Mouse (Mus musculus): ENCODE results near the gene Angptl2. TPM values are rescaled to one million over a fixed set of nuclear protein-coding genes. Genes with fewer than 3 reads are reported as not detected.

Angptl2 gene
- polyA plus RNA-seq, 1 experiment from 2014 or later = 33.8 TPM

DNA sequence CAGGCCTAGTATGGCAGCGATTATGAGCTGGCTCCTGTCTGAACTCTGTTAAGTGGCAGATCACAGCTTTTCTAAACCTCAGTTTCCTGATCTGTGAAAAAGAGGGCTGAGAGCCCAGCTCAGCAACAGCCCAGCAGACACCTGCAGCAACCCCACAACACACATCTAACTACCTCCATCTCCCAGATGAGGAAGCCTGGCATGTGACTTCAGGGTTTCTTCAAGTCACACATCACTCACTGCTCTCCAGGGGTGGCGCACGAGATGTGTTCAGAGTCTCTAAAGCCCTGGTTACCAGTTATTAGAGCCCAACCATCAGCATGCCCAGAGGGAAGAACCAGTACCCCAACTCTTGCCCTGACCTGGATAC lies 1.5 kb downstream of the Angptl2 start:
- H3K27ac ChIP-seq (ENCODE audit: low read length) = no peak overlapping the region
- H3K9ac ChIP-seq (replicated peaks; ENCODE audit: low read depth) = no peak overlapping the region; the same call in 1 of the 2 replicates
- ATAC-seq = no peak
- no peaks in the 10 kb centered on the region for H3K27me3 ChIP-seq (replicated peaks; ENCODE audit: insufficient read depth, low read length)
- TF ChIP-seq EP300 (IDR thresholded peaks at IDR 0.05) = no peak
- no peak for TF ChIP-seq CTCF (IDR thresholded peaks at IDR 0.05)
- no peaks in the 10 kb centered on the region for H3K36me3 ChIP-seq (ENCODE audit: insufficient read depth, low read length)
- 47% methylated on average over 3 of the region's 3 CpGs for WGBS
- no peak for DNase-seq (ENCODE audit: low spot score)
- H3K4me2 ChIP-seq (replicated peaks; ENCODE audit: low read depth, low read length) = peak overlapping the region; percentile 40; the same call in 1 of the 2 replicates
- H3K9me3 ChIP-seq (ENCODE audit: low read length) = no peaks in the 10 kb centered on the region
- no peak overlapping the region for H3K4me3 ChIP-seq (ENCODE audit: low read depth, low read length)
- peaks cover 12% of the 10 kb centered on the region for H3K4me1 ChIP-seq (ENCODE audit: insufficient read depth, low read depth, low read length)

DNA sequence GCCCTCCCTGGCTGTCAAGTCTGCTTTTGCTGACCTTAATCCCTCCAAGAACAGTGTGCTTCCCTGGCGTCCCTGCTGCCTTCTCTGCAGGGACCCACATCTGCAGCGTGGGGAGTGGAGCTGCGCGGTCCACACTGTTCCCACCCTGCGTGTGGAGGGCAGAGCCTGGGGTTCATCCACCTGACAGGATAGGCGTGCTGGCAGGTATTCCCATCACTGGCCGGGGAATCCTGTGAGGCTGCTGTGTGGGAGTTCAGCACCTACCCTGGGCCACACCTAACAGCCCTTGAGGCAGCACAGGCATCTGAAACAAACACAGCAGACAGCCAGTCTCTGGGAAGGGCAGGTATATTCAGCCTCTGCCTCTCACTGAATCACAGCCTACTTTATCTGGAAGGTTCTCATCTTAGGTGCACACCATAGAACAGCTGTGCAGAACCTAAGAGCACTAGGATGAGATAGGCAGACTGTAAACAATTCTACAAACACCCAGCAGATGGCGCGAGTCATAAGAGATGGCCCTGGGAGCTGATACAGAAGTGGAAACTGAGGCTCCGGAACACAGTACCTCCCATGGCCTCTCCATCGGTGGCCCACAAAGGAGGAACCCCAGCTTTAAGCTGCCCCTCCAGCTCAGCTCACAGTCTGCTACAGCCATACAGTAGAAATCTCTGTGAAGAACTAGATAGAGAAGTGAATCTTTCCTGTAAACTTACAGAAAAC lies 3.2 kb downstream of the Angptl2 start:
- Histone ChIP-seq H3K36me3 (ENCODE audit: insufficient read depth, low read length) (no peaks in the 10 kb centered on the region), H3K27ac (ENCODE audit: low read length) (no peak overlapping the region), H3K4me2 (replicated peaks; ENCODE audit: low read depth, low read length) (no peak overlapping the region), H3K27me3 (replicated peaks; ENCODE audit: insufficient read depth, low read length) (no peaks in the 10 kb centered on the region), H3K4me3 (ENCODE audit: low read depth, low read length) (no peak overlapping the region), H3K9ac (replicated peaks; ENCODE audit: low read depth) (no peak overlapping the region), H3K9me3 (ENCODE audit: low read length) (no peaks in the 10 kb centered on the region), H3K4me1 (ENCODE audit: insufficient read depth, low read depth, low read length) (peaks cover 12% of the 10 kb centered on the region)
- WGBS = 59% methylated on average over 11 of the region's 11 CpGs
- TF ChIP-seq CTCF (IDR thresholded peaks at IDR 0.05) (peak; percentile 67), EP300 (IDR thresholded peaks at IDR 0.05) (no peak)
- ATAC-seq (no peak), DNase-seq (ENCODE audit: low spot score) (no peak)

DNA sequence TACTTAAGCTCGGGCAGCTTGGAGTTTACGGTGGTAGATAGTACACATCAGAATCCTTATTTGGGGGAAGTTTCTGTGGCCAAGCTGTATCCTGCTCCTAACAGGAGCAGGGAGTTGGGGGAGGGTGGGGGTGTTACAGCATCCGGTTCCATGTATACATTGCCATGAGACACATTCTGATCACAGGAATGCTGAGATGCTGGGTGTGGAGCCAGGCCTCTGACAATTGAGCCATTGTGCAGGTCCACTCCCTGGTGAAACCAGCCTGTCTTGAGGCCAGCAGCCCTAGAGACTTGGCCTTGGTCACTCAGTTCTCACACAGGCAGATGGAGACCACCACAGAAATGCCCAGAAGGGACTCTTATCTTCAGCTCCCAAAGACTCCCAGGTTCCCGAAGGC lies 3.8 kb downstream of the Angptl2 start:
- DNase-seq (ENCODE audit: low spot score) = peak; percentile 51
- Histone ChIP-seq H3K9me3 (ENCODE audit: low read length) (no peaks in the 10 kb centered on the region), H3K27ac (ENCODE audit: low read length) (no peak overlapping the region), H3K4me2 (replicated peaks; ENCODE audit: low read depth, low read length) (no peak overlapping the region), H3K4me1 (ENCODE audit: insufficient read depth, low read depth, low read length) (peaks cover 12% of the 10 kb centered on the region), H3K4me3 (ENCODE audit: low read depth, low read length) (no peak overlapping the region), H3K27me3 (replicated peaks; ENCODE audit: insufficient read depth, low read length) (no peaks in the 10 kb centered on the region), H3K36me3 (ENCODE audit: insufficient read depth, low read length) (no peaks in the 10 kb centered on the region), H3K9ac (replicated peaks; ENCODE audit: low read depth) (no peak overlapping the region)
- ATAC-seq = peak; percentile 12
- 38% methylated on average over 4 of the region's 4 CpGs for WGBS
- TF ChIP-seq EP300 (IDR thresholded peaks at IDR 0.05) = 0 out of 2 replicates have a peak, but pooled peaks have one; percentile 15
- no peak for TF ChIP-seq CTCF (IDR thresholded peaks at IDR 0.05)

DNA sequence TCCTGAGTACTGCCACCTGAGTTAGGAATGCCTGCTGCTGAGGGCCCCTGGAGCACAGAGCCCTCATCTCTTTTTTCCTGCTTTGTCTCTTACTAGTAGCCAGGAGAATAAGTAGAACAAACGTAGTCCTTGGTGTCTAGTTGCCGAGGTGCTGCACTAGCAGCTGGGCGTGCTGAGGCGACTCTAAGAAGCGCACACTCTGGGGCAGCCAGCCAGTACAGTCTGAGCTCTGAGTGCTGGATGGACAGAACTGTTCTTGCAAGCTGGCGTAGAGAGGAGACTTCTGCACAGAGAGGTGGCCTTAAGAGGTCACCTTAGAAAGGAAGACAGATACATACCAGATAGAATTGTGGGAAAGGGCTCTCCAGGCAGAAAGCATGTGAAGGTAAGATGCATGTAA lies 4.4 kb downstream of the Angptl2 start:
- Histone ChIP-seq H3K4me2 (replicated peaks; ENCODE audit: low read depth, low read length) (no peak overlapping the region), H3K9me3 (ENCODE audit: low read length) (no peaks in the 10 kb centered on the region), H3K9ac (replicated peaks; ENCODE audit: low read depth) (no peak overlapping the region), H3K4me3 (ENCODE audit: low read depth, low read length) (no peak overlapping the region), H3K27ac (ENCODE audit: low read length) (no peak overlapping the region), H3K4me1 (ENCODE audit: insufficient read depth, low read depth, low read length) (peaks cover 9% of the 10 kb centered on the region), H3K36me3 (ENCODE audit: insufficient read depth, low read length) (no peaks in the 10 kb centered on the region), H3K27me3 (replicated peaks; ENCODE audit: insufficient read depth, low read length) (no peaks in the 10 kb centered on the region)
- no peak for DNase-seq (ENCODE audit: low spot score)
- no peak for TF ChIP-seq EP300 (IDR thresholded peaks at IDR 0.05)
- no peak for TF ChIP-seq CTCF (IDR thresholded peaks at IDR 0.05)
- 49% methylated on average over 6 of the region's 6 CpGs for WGBS
- no peak for ATAC-seq

DNA sequence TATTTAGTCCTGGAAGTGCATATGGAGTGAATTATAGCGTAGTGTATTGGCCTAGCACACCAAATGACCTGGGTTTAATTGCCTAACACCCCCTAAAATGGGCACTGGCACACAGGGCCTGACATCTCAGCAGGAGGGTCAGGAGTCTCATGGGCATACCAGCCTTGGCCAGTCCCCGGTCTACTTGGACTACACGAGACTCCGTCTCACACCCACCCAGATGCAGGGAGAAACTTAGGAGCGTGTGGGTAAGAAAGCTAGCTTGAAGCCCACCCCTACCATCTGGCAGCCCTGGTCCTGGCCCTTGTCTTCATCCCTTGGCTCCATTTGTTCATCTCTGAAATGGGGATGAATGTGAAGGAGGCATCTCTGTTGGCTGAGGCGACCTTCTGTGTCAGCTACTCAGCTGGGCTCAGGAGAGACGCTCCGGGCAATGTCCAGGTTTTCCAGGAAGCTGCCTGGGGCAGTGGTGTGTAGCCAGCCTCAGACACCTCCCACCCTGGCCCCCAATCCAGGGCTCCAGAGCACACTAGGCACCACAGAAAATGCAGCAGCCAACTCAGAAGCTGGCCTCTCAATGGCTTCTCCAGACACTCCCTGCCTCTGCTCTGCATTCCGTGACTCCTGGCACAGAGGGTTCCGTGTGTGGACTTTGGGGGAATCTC lies 4.9 kb downstream of the Angptl2 start:
- WGBS = 91% methylated on average over 10 of the region's 10 CpGs
- Histone ChIP-seq H3K9ac (replicated peaks; ENCODE audit: low read depth) (no peak overlapping the region), H3K9me3 (ENCODE audit: low read length) (no peaks in the 10 kb centered on the region), H3K4me1 (ENCODE audit: insufficient read depth, low read depth, low read length) (peaks cover 3% of the 10 kb centered on the region; the same call in 1 of the 2 replicates), H3K4me2 (replicated peaks; ENCODE audit: low read depth, low read length) (no peak overlapping the region), H3K27me3 (replicated peaks; ENCODE audit: insufficient read depth, low read length) (no peaks in the 10 kb centered on the region), H3K4me3 (ENCODE audit: low read depth, low read length) (no peak overlapping the region), H3K36me3 (ENCODE audit: insufficient read depth, low read length) (no peaks in the 10 kb centered on the region), H3K27ac (ENCODE audit: low read length) (no peak overlapping the region)
- ATAC-seq = no peak
- no peak for TF ChIP-seq EP300 (IDR thresholded peaks at IDR 0.05)
- no peak for TF ChIP-seq CTCF (IDR thresholded peaks at IDR 0.05)
- DNase-seq (ENCODE audit: low spot score) = no peak

DNA sequence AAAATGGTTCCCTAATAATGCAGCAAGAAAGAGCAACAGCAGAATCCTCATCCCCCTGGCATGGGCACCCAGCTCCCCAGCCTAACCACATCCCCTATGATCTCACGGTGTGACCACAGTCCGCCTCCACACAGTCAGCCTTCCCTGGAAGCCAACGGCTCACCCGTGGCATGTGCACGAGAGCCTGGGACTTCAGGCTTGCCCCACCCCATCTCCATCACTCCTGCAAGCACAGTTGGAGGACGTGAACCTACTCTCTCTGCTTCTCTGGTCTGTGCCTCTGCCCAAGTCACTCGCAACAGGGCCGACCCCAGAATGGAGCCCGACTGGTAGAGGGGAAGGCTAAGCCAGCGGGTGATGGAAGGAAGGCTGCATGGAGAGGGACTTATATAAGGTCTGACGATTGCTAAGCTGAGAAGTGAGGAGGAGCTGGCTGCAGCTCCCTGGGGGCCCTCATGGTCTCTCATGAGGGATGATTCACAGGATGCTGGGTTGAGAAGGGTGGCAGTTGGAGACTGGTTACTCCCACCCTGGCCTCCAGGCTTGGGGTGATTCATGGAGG lies 5.6 kb downstream of the Angptl2 start:
- Histone ChIP-seq H3K27me3 (replicated peaks; ENCODE audit: insufficient read depth, low read length) (no peaks in the 10 kb centered on the region), H3K4me3 (ENCODE audit: low read depth, low read length) (no peak overlapping the region), H3K9ac (replicated peaks; ENCODE audit: low read depth) (no peak overlapping the region), H3K27ac (ENCODE audit: low read length) (no peak overlapping the region), H3K4me2 (replicated peaks; ENCODE audit: low read depth, low read length) (no peak overlapping the region), H3K36me3 (ENCODE audit: insufficient read depth, low read length) (no peaks in the 10 kb centered on the region), H3K9me3 (ENCODE audit: low read length) (no peaks in the 10 kb centered on the region), H3K4me1 (ENCODE audit: insufficient read depth, low read depth, low read length) (no peaks in the 10 kb centered on the region)
- WGBS = 77% methylated on average over 11 of the region's 11 CpGs
- DNase-seq (ENCODE audit: low spot score) = no peak
- ATAC-seq = no peak
- no peak for TF ChIP-seq EP300 (IDR thresholded peaks at IDR 0.05)

Measured in lung, postnatal 0 days (tissue).